Mouse (Mus musculus): Measurements from ENCODE around the gene Lrrc46.

DNA sequence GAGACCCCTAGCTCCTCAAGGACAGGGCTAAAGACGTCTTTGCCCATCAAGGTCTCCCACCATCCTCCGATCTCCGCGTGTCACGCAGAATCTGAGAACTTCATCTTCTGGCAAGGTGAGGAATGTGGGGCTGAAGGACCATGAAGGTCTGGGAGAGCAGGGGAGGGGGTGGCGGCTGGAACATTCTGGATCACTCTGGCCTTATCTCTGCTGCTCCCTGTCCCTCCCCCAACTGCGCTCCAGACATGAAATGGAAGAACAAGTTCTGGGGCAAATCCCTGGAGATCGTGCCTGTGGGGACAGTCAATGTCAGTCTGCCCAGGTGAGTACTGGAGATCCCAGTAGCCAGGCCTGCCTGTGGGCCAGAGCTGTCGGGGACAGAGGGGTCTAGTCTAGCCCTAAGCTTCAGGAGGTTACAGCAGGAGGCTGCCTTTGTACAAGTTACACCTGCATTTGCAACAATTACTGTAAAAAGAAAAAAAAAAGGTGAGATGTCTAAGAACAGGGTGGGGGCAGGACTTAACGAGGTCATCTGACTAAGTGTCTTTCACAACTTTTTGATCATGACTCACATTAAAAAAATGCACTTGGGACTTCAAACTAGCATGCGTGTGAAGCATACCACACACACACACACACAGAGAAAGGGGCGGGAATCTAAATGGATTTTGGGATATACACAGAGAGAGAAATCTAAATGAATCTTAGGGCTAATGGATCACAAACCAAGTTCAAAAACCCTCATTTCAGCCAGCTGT lies 24.5 kb upstream of the Lrrc46 start:
- TF ChIP-seq CTCF (IDR thresholded peaks at IDR 0.05; ENCODE audit: control insufficient read depth, insufficient read depth, low read length), result no peak
- TF ChIP-seq POLR2A (IDR thresholded peaks at IDR 0.05; ENCODE audit: borderline replicate concordance, control insufficient read depth, low read depth, low read length), result no peak
